Mouse (Mus musculus): ENCODE measurements at regions not wholly inside any gene's neighbourhood (a gene's known extent, or its start where the extent isn't known, plus 50 kb on each side); places are given as distances from the start of the nearest gene placed in this dataset.

GRCm38 (mm10) chr5:64463570-64463969, 307.5 kb downstream of the Tbc1d1 start:
- DNase-seq = no peak

GRCm38 (mm10) chr5:64466320-64466719, 310.2 kb downstream of the Tbc1d1 start:
- no peak for DNase-seq

DNA sequence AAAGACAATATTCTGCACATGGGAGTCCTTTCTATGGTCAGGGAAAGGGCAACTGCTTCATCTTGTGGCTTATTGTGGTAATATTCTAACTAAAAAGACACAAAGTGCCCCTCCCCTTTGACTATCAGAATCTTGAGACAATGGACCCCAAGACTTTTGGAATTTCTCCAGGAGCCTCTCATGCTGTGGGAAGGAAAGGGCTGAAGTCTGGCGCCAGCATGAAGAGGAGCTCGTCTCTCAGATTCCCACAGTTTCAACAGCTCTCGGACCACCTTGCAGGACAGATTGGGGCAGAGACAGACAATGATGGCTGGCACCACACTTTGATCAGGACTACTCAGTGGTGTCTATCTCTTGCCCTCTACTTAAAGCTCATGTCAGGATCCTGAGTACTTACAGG, 311.8 kb downstream of the Tbc1d1 start:
- DNase-seq = no peak

DNA sequence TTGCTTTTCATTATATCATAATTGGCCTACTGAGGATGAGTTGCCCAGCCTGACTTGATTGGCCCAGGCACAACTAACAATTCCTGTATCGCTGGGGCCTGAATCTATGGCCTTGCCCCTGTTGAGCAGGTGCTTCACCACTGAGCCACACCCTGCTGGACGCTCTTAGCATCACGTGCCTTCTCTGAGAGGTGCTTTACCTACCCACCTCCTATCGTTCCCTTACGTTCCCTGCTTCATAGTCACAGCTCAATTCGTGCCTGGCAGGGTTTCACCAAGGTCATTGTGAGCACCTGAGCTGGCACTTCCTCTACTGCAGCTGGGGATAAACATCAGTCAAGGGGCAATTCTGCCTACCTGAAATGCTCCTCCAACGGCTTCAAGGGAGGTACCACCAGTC, 312.2 kb downstream of the Tbc1d1 start:
- DNase-seq = no peak

DNA sequence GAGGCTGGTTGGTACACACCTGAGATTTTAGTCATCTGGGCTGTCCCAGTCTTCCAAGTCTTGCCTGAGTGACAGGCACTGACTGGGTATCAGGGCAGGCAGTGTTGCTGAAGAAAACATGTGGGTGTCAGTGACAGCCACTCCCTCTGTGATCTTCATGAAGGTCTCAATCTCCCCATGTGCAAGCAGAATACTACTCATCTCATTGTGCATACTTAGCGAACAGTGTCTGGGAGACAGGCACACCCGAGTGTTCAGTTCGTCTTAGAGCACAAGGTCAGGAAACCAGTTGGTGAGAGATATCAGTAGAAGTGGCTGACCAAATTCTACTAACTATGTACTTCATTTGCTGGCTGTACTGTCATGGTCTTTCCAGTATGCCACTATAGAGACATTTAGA, 315.9 kb downstream of the Tbc1d1 start:
- DNase-seq = no peak

DNA sequence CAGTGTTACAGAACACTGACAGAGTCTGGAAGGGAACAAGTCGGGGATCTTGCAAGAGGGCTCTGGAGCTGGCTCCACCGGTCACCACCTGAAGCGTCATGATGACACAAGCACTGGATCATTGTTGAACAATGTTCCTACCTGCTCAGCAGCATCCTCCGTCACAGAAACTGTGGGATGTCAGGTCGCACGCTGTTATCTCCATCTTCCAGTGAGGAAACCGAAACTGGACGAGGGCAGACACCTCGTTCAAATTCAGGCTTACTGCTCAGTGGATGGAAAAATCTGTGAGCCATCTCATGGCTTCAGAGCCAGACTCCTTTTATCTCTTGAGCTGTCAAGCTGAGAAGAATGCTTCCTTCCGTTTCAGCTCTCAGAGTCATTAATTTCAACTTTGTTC, 316.3 kb downstream of the Tbc1d1 start:
- DNase-seq = no peak

- DNase-seq = no peak
Measured at GRCm38 (mm10) chr5:64474868-64475267, 318.8 kb downstream of the Tbc1d1 start.

DNA sequence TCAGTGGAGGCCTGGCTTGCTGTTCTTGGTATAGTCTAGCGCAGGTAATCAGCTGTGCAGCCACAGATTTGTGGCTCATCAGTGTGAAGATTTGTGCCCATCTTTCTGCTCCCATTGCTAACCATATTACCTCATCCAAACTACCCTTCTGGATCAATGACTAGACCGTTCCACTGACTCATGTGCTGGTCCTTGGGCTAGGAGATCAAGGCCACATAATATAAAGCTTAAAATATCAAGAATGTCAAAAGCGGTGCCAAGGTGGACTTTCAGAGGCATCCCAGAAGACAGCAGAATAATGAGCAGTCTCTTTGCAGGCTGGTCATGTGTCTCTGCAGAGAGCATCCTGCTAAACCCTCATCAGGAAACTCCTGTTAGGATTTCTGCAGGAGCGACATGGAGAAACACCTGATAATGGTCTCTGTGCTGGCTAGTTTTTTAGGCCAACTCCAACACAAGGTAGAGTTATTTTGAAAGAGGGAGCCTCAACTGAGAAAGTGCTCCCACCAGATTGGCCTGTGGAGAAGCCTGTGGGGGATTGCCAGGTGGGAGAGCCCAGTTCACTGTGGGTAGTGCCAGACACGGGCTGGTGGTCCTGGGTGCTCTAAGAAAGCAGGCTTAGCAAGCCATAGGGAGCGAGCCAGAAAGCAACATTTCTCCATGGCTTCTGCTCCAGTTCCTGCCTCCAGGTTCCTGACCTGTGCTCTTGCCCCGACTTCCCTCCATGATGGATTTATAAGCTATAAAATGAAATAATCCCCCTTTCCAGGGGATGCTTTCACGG, 319.8 kb downstream of the Tbc1d1 start:
- no peak for DNase-seq

DNA sequence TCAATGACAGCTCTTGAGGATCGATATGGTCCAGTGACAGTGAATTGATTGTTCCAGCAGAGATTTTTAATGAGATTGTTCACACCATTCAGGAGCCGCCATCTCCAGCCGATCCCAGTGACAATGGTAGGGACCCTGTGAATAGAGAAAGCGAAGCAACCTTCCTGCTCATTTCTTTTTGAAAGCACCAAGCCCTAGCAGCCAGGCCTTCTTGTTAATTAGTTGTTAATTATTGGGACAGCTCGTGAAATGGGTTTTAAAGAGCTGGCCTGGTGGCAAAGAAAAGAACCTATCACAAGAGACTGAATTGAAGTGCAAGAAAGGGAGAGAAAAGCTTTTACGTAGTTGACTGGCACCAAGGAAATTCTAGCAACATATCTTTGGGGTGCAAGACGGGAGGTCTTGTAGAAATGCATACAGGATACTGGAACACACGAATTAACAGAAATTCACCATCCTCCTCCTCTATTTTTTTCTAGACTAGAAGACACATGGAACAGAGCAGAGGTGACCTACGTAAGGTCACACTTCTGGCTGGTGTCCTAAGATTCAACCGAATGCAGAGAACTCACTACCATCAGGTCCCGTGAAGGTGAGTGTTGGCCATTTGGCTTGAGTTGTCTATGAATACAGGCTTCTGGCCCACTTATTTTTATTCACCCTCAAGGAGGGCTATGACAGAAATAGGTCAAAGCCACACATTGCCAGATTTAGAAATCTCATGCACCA, 320.7 kb downstream of the Tbc1d1 start:
- no peak for DNase-seq

GRCm38 (mm10) chr5:64478143-64478542, 322.0 kb downstream of the Tbc1d1 start:
- DNase-seq = no peak

- no peak for DNase-seq
Measured at GRCm38 (mm10) chr5:64478599-64479214, 322.6 kb downstream of the Tbc1d1 start.

GRCm38 (mm10) chr5:64479315-64479714, 323.2 kb downstream of the Tbc1d1 start:
- DNase-seq = no peak

GRCm38 (mm10) chr5:64485043-64485442, 318.1 kb upstream of the Klf3 start:
- DNase-seq = no peak

DNA sequence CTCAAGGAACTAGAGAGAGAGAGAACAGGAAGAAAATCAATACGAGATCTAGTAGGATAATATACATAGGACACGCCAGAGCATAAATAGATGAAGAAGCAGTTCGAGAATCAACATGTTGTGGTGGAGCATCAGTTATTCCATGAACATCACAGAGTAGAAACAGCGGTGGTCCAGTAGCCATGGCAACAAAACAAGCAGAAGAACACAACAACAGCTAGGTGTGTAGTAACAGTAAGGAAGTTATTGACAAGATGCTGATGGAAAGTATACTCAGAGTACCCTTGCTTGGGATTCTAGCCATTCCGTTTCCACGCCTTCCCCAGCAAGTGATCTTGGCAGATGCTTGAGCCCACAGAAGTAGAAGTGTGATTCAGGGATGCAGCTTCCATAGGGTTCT, 317.3 kb upstream of the Klf3 start:
- DNase-seq = no peak

DNA sequence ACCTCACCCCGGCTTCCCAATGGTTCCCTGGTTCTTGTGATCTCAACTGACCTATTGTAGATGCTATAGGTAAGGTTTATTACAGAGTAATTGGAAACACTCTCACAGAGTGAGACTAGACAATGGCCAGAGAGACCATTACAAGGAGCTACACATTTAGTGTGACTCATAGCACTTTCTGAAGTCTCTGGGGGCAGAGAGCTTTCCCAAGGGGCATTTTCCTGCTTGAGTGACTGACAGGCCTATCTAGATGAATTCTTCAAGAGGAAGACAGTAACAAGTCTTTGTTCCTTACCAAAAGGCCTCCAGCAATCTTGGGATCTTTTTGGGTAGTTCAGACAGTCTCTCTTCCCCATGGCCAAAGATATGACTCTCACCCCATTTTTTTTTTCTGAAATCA, 316.4 kb upstream of the Klf3 start:
- DNase-seq = no peak

DNA sequence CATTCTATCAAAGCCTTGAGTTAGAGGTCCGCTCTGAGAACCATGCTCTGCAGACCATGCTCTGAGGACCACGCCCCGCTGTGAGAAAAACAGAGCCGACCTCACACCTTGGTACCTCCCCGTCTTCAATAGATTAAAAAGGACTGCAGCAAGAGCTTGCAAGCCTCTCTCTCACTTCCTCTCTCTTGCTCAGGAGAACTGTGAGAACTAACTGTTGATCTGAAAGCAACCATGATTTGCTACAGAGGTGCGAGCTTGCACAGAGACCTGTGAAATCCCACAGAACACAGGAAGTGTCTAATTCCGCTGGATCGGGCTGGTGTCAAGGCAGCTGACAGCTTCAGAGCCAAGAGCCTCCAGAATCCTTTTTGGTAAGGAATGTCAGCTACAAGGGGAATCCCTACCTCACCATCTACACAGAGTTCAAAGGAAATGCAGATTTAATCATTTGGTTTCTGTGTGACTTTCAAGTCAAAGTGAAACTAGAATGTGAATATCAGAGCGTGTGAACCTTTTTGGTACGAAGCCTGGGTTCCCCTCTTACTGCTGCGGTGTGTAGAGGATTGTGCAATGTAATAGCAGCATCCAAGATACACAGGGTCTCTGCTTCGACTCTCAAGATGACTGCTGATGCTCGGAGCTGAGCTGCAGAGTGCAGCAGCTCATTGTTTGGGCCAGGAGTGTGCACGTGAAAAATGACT, 315.3 kb upstream of the Klf3 start:
- DNase-seq = no peak

DNA sequence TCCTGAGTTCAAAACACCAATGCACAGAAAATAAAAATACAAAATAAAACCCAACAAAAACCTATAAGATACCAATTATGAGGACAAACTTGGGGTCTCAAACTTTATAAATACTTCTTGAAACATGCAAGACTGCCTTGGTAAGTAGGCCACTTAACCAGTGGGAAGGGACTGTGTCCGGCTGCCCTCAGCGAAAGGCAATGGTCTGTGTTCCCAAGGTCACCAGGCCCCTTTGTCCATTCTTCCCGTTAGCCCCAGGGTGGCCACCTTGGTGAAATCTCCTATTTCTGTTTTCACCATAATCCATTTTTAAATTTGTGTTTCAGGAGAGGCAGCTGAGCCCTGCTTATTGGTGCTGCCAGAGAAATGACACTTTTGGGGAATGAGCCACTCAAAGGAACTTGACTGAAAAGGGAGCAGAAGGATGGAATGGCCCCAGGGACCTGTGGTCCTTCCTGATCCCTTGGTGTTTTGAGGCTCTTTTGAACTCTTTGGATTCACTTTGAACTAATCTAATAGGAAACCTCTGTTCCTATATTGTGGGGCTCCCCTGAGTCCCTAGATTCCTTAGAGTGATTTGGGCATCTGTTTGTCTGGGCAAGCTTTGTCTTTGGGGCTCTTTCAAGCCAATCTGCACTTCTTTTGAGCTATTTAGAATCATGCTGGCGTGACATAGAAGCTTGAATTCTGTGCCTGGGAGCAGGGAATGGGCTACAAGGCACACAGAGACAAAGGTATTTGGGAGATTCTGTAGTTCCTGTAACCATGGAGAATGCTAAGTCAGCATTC, 313.3 kb upstream of the Klf3 start:
- no peak for DNase-seq

GRCm38 (mm10) chr5:64490445-64490950, 312.7 kb upstream of the Klf3 start:
- no peak for DNase-seq

DNA sequence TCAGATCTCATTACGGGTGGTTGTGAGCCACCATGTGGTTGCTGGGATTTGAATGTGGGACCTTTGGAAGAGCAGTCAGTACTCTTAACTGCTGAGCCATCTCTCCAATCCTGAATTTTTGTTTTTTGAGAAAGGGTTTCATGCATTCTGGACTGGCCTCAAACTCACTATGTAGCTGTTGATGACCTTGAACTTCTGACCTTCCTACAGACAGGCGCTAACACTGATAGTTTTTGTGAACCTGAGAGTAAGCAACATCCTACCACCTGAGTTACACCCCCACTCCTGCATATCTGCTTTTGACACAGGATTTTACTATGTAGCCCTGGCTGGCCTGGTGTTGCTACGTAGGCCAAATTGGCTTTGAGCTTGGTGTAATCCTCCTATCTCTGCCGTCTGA, 308.8 kb upstream of the Klf3 start:
- DNase-seq = no peak

DNA sequence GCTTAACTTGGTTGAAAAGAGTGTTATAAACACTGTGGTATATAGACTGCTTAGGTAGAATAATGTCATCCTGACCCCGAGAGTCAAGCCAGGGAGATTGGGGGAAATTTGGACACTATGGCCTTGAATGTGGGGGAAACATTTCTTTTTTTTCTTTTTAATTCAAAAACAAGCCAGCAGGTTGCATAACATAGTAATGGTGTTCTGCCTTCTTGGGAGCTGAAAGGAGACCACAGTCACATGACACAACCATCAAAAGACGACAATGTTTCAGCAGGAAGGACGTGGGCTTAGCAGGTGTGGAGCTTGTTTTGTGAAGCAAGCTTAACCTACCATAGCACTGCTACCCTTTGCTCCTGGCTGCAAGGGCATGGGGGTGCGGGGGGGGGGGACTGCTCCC, 306.3 kb upstream of the Klf3 start:
- DNase-seq = no peak

DNA sequence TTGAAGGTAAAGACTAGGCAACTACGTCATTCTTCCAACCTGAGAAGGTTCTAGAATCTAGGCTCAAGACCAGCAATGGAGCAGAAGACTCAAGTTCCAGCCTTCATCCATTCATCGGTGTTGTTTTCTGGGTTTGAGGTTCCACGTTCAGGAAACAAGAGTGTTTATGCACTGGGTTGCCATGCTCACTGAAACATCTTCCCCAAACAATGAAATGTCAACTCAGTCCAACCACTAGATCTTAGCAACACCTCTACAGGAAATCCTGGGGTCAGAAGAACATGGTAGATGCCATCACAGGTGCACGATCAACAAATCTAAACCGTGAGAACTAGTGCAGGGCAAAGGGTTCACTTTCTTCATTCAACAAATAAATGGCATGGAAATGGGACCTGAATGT, 304.8 kb upstream of the Klf3 start:
- DNase-seq = no peak

- DNase-seq = no peak
Measured at GRCm38 (mm10) chr5:64499131-64499530, 304.1 kb upstream of the Klf3 start.

All from cerebellum, postnatal 36 days (tissue).